Mouse (Mus musculus) heart, embryonic 12.5 days (tissue): ENCODE data around the gene Tmem266. TPM values are rescaled to one million over a fixed set of nuclear protein-coding genes. Genes with fewer than 3 reads are reported as not detected.

Experiments
- ATAC-seq: fragments of 200-750 bp; cut with Nextera tagmentation; 2 replicates; pipeline ENCODE4 v1.8.0; 2017; ENCODE audit warnings: moderate TSS enrichment, moderate library complexity; ENCODE audit not compliant: insufficient number of reproducible peaks, low FRiP score
- H3K27ac ChIP-seq: fragments of 300-500 bp; sonication (generic); 2 replicates; pipeline ENCODE4 v1.5.1; 2016; ENCODE audit warnings: mild to moderate bottlenecking, moderate library complexity; ENCODE audit not compliant: poor library complexity, severe bottlenecking
- H3K27me3 ChIP-seq: fragments of 300-500 bp; sonication (generic); replicated peaks from 2 replicates; pipeline ENCODE4 v1.6.1; 2016; ENCODE audit warnings: mild to moderate bottlenecking, moderate library complexity
- H3K36me3 ChIP-seq: fragments of 300-500 bp; sonication (generic); 2 replicates; pipeline ENCODE4 v1.6.1; 2016; ENCODE audit warnings: mild to moderate bottlenecking, moderate library complexity
- H3K4me1 ChIP-seq: fragments of 300-500 bp; sonication (generic); replicated peaks from 2 replicates; pipeline ENCODE4 v1.6.1; 2016; ENCODE audit warnings: mild to moderate bottlenecking
- H3K4me2 ChIP-seq: fragments of 300-500 bp; sonication (generic); 2 replicates; pipeline ENCODE4 v1.6.1; 2016; ENCODE audit warnings: mild to moderate bottlenecking, moderate library complexity
- H3K4me3 ChIP-seq: fragments of 300-500 bp; sonication (generic); 2 replicates; pipeline ENCODE4 v1.5.1; 2016; ENCODE audit warnings: mild to moderate bottlenecking
- H3K9ac ChIP-seq: fragments of 300-500 bp; sonication (generic); 2 replicates; pipeline ENCODE4 v1.6.1; 2016; ENCODE audit warnings: mild to moderate bottlenecking, moderate library complexity
- H3K9me3 ChIP-seq: fragments of 300-500 bp; sonication (generic); replicated peaks from 2 replicates; pipeline ENCODE4 v1.6.1; 2016; ENCODE audit warnings: mild to moderate bottlenecking, moderate library complexity
- WGBS: fragments of 180-500 bp; shearing (Covaris S2); methylation state at CpG from one replicate; pipeline ENCODE4 v1.1.7; 2016; 5-methylcytosine and 5-hydroxymethylcytosine counted together
- polyA plus RNA-seq: library from polyadenylated mRNA; unstranded; fragments of >200 nt; fragmentation: Nextera tagmentation; extraction: Ambion mirVana; gene quantifications from 2 replicates; pipeline ENCODE4 v1.2.1, GENCODE M21; 2016

Tmem266 gene
- polyA plus RNA-seq, result 0.13 and 0.24 TPM in 2 replicates

- H3K9me3 ChIP-seq, result no peaks in the 10 kb centered on the region
- peak within 1 kb of the TSS; percentile 96 for H3K4me2 ChIP-seq
- H3K9ac ChIP-seq, result peak within 1 kb of the TSS; percentile 86
- H3K27me3 ChIP-seq, result peaks cover 62% of the 10 kb centered on the region
- H3K36me3 ChIP-seq, result no peaks in the 10 kb centered on the region
- under 1% methylated on average over 63 of the region's 82 CpGs for WGBS
- H3K4me1 ChIP-seq, result peaks cover 5% of the 10 kb centered on the region; the same call in 1 of the 2 replicates
- H3K4me3 ChIP-seq, result peak within 1 kb of the TSS; percentile 85
- ATAC-seq, result peak; percentile 83
- H3K27ac ChIP-seq, result no peak within 1 kb of the TSS
Observed at GRCm38 (mm10) chr9:55326515-55327233, at the start of gene Tmem266, which contains the start of gene Nrg4. Gene Tmem266, plus strand, starts transcription at chr9:55326913. Gene Nrg4, minus strand, starts transcription at chr9:55326844.

GRCm38 (mm10) chr9:55277562-55277961 lies 49.2 kb upstream of the Tmem266 start:
- no peak overlapping the region for H3K4me2 ChIP-seq
- no peaks in the 10 kb centered on the region for H3K9me3 ChIP-seq
- no peak for ATAC-seq
- no peaks in the 10 kb centered on the region for H3K4me1 ChIP-seq
- WGBS, result 80% methylated on average over 4 of the region's 4 CpGs
- no peaks in the 10 kb centered on the region for H3K36me3 ChIP-seq
- H3K27me3 ChIP-seq, result no peaks in the 10 kb centered on the region
- no peak overlapping the region for H3K27ac ChIP-seq
- no peak overlapping the region for H3K4me3 ChIP-seq
- H3K9ac ChIP-seq, result no peak overlapping the region

- Histone ChIP-seq H3K27me3 (no peaks in the 10 kb centered on the region), H3K9me3 (no peaks in the 10 kb centered on the region), H3K27ac (no peak overlapping the region), H3K4me1 (peaks cover 8% of the 10 kb centered on the region), H3K9ac (no peak overlapping the region), H3K4me2 (no peak overlapping the region), H3K36me3 (no peaks in the 10 kb centered on the region), H3K4me3 (no peak overlapping the region)
- no peak for ATAC-seq
- 78% methylated on average over 8 of the region's 8 CpGs for WGBS
Observed at GRCm38 (mm10) chr9:55279114-55279825, 47.4 kb upstream of the Tmem266 start.

- Histone ChIP-seq H3K36me3 (no peaks in the 10 kb centered on the region), H3K9me3 (no peaks in the 10 kb centered on the region), H3K27me3 (no peaks in the 10 kb centered on the region), H3K4me3 (0 out of 2 replicates have a peak overlapping the region, but pooled peaks have one; percentile 27), H3K4me2 (peak overlapping the region; percentile 60), H3K27ac (no peak overlapping the region), H3K4me1 (peaks cover 8% of the 10 kb centered on the region), H3K9ac (no peak overlapping the region)
- no peak for ATAC-seq
- WGBS, result 6% methylated on average over 14 of the region's 14 CpGs
Observed at GRCm38 (mm10) chr9:55283516-55283915, 43.2 kb upstream of the Tmem266 start.

- H3K4me2 ChIP-seq, result no peak overlapping the region
- no peak overlapping the region for H3K4me3 ChIP-seq
- ATAC-seq, result no peak
- WGBS, result 73% methylated on average over 3 of the region's 3 CpGs
- no peak overlapping the region for H3K9ac ChIP-seq
- no peaks in the 10 kb centered on the region for H3K9me3 ChIP-seq
- H3K4me1 ChIP-seq, result peaks cover 8% of the 10 kb centered on the region
- H3K27me3 ChIP-seq, result no peaks in the 10 kb centered on the region
- no peaks in the 10 kb centered on the region for H3K36me3 ChIP-seq
- no peak overlapping the region for H3K27ac ChIP-seq
Observed at GRCm38 (mm10) chr9:55285197-55285596, 41.5 kb upstream of the Tmem266 start.

- H3K9ac ChIP-seq, result no peak overlapping the region
- no peak overlapping the region for H3K27ac ChIP-seq
- WGBS, result 56% methylated on average over 3 of the region's 3 CpGs
- no peaks in the 10 kb centered on the region; the same call in 1 of the 2 replicates for H3K9me3 ChIP-seq
- H3K4me3 ChIP-seq, result no peak overlapping the region
- H3K4me2 ChIP-seq, result no peak overlapping the region
- H3K4me1 ChIP-seq, result no peaks in the 10 kb centered on the region
- H3K27me3 ChIP-seq, result no peaks in the 10 kb centered on the region
- H3K36me3 ChIP-seq, result no peaks in the 10 kb centered on the region
- no peak for ATAC-seq
Observed at GRCm38 (mm10) chr9:55289475-55290198, 37.1 kb upstream of the Tmem266 start.

- H3K9me3 ChIP-seq, result no peaks in the 10 kb centered on the region; the same call in 1 of the 2 replicates
- no peak for ATAC-seq
- 89% methylated on average over 4 of the region's 4 CpGs for WGBS
- no peaks in the 10 kb centered on the region for H3K4me1 ChIP-seq
- H3K36me3 ChIP-seq, result no peaks in the 10 kb centered on the region
- H3K27ac ChIP-seq, result no peak overlapping the region
- H3K4me3 ChIP-seq, result no peak overlapping the region
- H3K9ac ChIP-seq, result no peak overlapping the region
- no peak overlapping the region for H3K4me2 ChIP-seq
- no peaks in the 10 kb centered on the region for H3K27me3 ChIP-seq
Observed at GRCm38 (mm10) chr9:55291966-55292365, 34.7 kb upstream of the Tmem266 start.

GRCm38 (mm10) chr9:55296221-55296620 lies 30.5 kb upstream of the Tmem266 start:
- no peak for ATAC-seq

GRCm38 (mm10) chr9:55307066-55307465 lies 19.6 kb upstream of the Tmem266 start:
- no peak overlapping the region for H3K4me2 ChIP-seq
- H3K27ac ChIP-seq, result no peak overlapping the region
- H3K4me1 ChIP-seq, result no peaks in the 10 kb centered on the region
- H3K9me3 ChIP-seq, result no peaks in the 10 kb centered on the region
- no peaks in the 10 kb centered on the region for H3K36me3 ChIP-seq
- no peak for ATAC-seq
- 60% methylated on average over 2 of the region's 2 CpGs for WGBS
- no peak overlapping the region for H3K9ac ChIP-seq
- H3K27me3 ChIP-seq, result no peaks in the 10 kb centered on the region
- H3K4me3 ChIP-seq, result no peak overlapping the region

More at GRCm38 (mm10) chr9:55296221-55296620, 30.5 kb upstream of the Tmem266 start:
- Histone ChIP-seq H3K4me2 (no peak overlapping the region), H3K27me3 (no peaks in the 10 kb centered on the region), H3K9me3 (no peaks in the 10 kb centered on the region; the same call in 1 of the 2 replicates), H3K27ac (no peak overlapping the region), H3K4me1 (no peaks in the 10 kb centered on the region), H3K36me3 (no peaks in the 10 kb centered on the region), H3K9ac (no peak overlapping the region), H3K4me3 (no peak overlapping the region)
- WGBS, result 66% methylated on average over 2 of the region's 2 CpGs

GRCm38 (mm10) chr9:55307557-55307956 lies 19.2 kb upstream of the Tmem266 start:
- no peak for ATAC-seq
- H3K4me2 ChIP-seq, result no peak overlapping the region
- no peaks in the 10 kb centered on the region for H3K27me3 ChIP-seq
- no peak overlapping the region for H3K27ac ChIP-seq
- H3K36me3 ChIP-seq, result no peaks in the 10 kb centered on the region
- 57% methylated on average over 5 of the region's 5 CpGs for WGBS
- H3K9me3 ChIP-seq, result no peaks in the 10 kb centered on the region
- no peak overlapping the region for H3K4me3 ChIP-seq
- H3K9ac ChIP-seq, result no peak overlapping the region
- no peaks in the 10 kb centered on the region for H3K4me1 ChIP-seq

GRCm38 (mm10) chr9:55308455-55308854 lies 18.3 kb upstream of the Tmem266 start:
- WGBS, result 77% methylated on average over 5 of the region's 5 CpGs
- no peak for ATAC-seq
- no peak overlapping the region for H3K4me2 ChIP-seq

More at GRCm38 (mm10) chr9:55308455-55308854, 18.3 kb upstream of the Tmem266 start:
- Histone ChIP-seq H3K4me1 (no peaks in the 10 kb centered on the region), H3K36me3 (no peaks in the 10 kb centered on the region), H3K9ac (no peak overlapping the region), H3K4me3 (no peak overlapping the region), H3K27me3 (no peaks in the 10 kb centered on the region), H3K9me3 (no peaks in the 10 kb centered on the region), H3K27ac (no peak overlapping the region)
